Mouse (Mus musculus) 3134 (cell line): ENCODE data around the gene Got2.

ENCODE experiments used
- DNase-seq: peaks from one replicate; pipeline ENCODE4 v3.0.0-alpha.2; 2011; ENCODE audit warnings: low spot score; ENCODE audit not compliant: insufficient read length; ENCODE audit errors: extremely low read depth

The Got2 gene

GRCm38 (mm10) chr8:95888285-95889136 is at the start of gene Got2:
TSS of gene Got2 (minus strand) at chr8:95888547.
- DNase-seq = peak; percentile 95

- DNase-seq = no peak
These were observed 44.5 kb upstream of the Got2 start for GRCm38 (mm10) chr8:95932841-95933240.

GRCm38 (mm10) chr8:95929821-95930220 is 41.5 kb upstream of the Got2 start:
- no peak for DNase-seq

- DNase-seq = no peak
These were observed 27.8 kb upstream of the Got2 start for GRCm38 (mm10) chr8:95916106-95916505.

GRCm38 (mm10) chr8:95914905-95915643 is 26.7 kb upstream of the Got2 start:
- no peak for DNase-seq

- no peak for DNase-seq
These were observed 22.9 kb upstream of the Got2 start for GRCm38 (mm10) chr8:95911240-95911639.

GRCm38 (mm10) chr8:95907885-95908284 is 19.5 kb upstream of the Got2 start:
- no peak for DNase-seq

- DNase-seq = no peak
These were observed 18.4 kb upstream of the Got2 start for GRCm38 (mm10) chr8:95906738-95907137.

- DNase-seq = no peak
These were observed 13.5 kb upstream of the Got2 start for GRCm38 (mm10) chr8:95901864-95902263.

GRCm38 (mm10) chr8:95893701-95894100 is 5.4 kb upstream of the Got2 start:
- DNase-seq = no peak

- peak; percentile 78 for DNase-seq
These were observed 616 bp downstream of the Got2 start for GRCm38 (mm10) chr8:95887578-95888284.

- DNase-seq = no peak
These were observed 1.4 kb downstream of the Got2 start for GRCm38 (mm10) chr8:95886647-95887577.

GRCm38 (mm10) chr8:95885966-95886365 is 2.4 kb downstream of the Got2 start:
- DNase-seq = no peak

GRCm38 (mm10) chr8:95885271-95885841 is 3.0 kb downstream of the Got2 start:
- no peak for DNase-seq

- no peak for DNase-seq
These were observed 3.9 kb downstream of the Got2 start for GRCm38 (mm10) chr8:95884491-95884890.

GRCm38 (mm10) chr8:95882191-95882590 is 6.2 kb downstream of the Got2 start:
- no peak for DNase-seq

- no peak for DNase-seq
These were observed 6.8 kb downstream of the Got2 start for GRCm38 (mm10) chr8:95881576-95881975.

- DNase-seq = no peak
These were observed 8.5 kb downstream of the Got2 start for GRCm38 (mm10) chr8:95879823-95880222.

GRCm38 (mm10) chr8:95878176-95878962 is 10.0 kb downstream of the Got2 start:
- DNase-seq = no peak
